Mouse (Mus musculus) hindlimb bud, embryonic 11.5 days (tissue): Measurements from ENCODE around the gene Acy3.
A peak's percentile ranks its signal among the peaks of the same experiment; 100 is the strongest.
"Not testable (repeated sequence)": the region's sequence is repeated elsewhere in the genome, so short reads cannot be mapped to it uniquely, and the experiment has no call there.

Experiments used
- DNase-seq: peaks from one replicate; pipeline ENCODE4 v3.0.0-alpha.2; 2012; ENCODE audit warnings: low read depth, low spot score; ENCODE audit errors: extremely low spot score

Gene Acy3

DNA sequence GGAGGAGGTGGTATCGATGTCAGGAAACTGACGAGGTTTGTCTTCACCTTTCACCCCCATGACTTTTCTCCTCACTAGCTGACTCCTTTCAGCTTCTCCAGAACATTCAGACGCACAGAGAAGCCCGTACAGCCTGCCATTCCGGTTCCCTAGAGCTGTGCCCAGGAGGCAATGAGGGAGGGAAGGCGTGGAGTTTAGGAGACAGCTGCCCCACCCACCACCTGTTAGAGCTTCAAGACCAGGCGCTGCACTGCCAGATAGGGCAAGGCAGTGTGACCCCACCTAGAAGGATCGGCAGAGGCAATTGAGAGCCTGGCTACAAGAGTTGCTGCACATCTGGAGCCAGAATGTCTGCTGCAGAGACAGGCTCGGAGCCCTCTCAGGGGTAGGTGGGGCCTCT lies 14.1 kb upstream of the Acy3 start, which contains the start of gene Aldh3b2:
Gene Aldh3b2 (plus strand): TSS at position 100 of the 400 bp plus-strand sequence.
- DNase-seq: no peak

DNA sequence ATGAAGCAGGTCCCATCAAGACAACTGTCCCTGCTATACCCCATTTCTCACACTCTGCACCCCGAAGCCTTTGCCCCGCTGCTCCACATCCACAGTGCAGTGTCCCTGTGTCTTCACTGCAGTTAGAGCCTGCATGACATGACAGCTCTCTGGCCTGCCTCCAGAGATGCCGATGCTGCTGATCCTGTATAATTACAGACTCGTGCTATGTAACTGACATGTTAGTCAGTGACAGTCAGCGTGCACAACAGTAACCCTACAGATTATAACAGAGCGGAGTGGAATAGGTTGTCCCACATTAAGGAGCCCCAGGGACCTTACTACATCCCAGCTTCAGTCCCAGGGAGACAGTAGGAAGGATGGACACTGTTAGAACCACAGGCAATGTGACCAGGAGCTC lies 11.8 kb upstream of the Acy3 start:
- not testable (repeated sequence) for DNase-seq

DNA sequence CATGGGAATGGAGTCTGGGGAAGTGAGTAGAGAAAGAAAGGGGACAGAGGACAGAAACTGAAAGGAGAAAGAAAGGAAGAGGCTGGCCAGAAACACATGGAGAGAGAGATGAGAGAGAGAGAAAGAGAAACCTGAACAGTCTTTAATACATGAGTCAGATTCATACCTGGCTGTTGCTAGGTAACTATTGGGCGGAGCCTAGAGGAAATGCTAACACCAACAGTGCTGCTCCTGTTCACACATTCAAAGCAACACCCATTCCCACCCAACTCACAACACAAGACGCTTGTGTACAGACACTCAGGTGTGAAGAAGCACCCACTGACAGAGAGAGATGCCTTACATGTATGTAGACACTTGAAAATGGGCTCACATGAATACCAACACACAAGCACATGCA lies 10.5 kb upstream of the Acy3 start:
- DNase-seq: no peak

DNA sequence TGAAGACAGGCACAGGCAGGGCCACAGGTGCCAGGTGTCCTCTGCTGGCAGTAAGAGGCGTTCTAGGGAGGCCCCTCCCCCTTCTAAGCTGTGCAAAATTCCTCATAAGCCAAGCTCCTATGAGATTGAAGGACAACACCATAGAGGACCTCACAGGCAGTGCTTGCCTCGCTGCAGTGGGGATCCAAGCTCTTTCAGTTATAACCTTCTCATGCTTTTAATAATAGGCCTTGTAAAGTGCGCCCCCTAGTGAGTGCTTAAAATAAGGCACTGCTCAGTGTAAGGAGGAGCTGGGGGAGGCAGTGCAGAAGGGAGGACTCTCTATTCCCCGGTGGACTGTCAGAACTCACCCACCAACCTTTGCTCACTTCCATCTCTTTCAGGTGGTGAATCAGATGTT lies 6.1 kb upstream of the Acy3 start:
- peak; percentile 68 for DNase-seq

DNA sequence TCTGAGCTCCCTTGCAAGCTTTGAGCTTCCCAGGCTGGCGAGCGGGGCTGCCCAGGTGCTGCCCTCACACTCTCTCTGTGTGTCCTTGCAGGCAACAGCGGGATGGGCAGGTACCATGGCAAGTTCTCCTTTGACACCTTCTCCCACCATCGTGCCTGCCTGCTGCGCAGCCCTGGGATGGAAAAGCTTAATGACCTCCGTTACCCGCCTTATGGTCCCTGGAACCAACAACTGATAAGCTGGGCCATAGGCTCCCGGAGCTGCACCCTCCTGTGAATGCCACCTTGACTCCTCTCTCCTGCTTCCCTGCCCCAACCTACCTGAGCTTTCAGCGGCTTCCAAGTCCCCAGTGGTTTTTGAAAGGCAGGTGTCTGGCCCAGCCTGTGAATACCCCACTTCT lies 5.5 kb upstream of the Acy3 start:
- DNase-seq: no peak

DNA sequence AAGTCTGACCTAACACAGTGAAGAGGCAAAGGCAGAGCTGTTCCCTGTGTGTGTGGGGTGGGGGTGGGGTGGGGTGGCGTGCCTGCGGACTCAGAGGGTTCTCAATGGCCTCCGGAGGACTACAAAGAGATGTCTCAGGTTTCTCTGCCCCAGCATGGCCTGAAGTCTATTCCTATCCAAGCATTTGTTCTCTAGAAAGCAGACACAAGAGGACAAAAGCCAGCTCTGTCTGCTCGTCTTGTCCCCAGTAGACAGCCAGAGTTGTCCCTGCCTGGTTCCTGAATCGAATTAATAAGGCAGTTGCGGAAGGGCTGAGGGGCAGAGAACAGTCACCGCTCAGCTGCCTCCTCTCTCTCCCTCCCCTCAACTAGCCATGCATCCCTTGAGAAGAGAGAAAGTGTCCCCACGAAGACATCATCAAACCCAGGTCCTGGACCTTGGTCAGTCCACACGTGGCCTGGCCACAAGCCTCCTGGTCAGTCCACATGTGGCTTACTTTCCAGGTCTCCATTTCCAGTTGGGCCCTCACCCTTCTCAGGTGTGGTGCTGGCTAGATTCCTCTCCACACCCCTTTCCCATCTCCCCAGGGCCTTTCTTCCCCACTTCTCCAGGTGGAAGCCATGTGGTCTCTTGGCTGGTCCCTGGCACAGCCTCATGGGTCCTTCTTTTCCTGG lies 2.7 kb upstream of the Acy3 start:
- no peak for DNase-seq

DNA sequence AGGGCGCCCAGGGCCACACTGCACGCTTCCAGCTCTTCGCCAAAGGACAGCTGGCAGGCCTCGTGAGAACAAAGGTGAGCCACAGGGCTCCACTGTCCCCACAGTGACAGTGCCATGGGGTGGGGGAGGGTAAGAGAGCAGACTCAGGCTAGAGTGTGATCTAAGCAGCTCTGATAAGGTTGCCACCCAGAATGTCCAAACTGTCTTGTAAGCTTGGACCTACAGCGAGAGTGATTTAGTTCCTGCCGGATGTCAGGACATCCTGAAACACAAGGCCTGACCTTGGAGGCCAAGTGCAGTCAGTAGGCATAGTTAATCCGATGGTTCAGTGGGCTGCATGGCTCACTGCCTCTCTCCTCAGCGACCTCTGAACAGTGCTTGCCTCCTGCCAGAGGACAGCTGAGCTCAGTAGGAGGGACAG lies 1.1 kb upstream of the Acy3 start:
- no peak for DNase-seq

DNA sequence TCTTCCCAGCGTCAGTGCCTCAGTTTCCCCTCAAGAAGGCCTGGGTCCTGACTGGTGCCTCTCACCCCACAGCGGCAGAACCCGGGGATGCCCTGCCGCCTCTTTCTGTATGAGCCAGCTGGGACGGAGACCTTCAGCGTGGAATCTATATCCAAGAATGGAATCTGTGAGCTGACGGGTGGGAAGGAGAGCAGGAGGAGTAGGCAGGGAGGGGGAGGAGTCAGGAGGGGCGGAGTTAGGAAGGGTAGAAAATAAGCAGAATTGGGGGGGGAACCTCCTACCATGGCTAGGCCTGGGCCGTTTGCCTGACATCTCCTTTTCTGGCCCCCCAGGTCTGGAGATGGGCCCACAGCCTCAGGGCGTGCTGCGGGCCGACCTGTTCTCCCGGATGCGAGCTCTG lies 1.7 kb downstream of the Acy3 start:
- no peak for DNase-seq

DNA sequence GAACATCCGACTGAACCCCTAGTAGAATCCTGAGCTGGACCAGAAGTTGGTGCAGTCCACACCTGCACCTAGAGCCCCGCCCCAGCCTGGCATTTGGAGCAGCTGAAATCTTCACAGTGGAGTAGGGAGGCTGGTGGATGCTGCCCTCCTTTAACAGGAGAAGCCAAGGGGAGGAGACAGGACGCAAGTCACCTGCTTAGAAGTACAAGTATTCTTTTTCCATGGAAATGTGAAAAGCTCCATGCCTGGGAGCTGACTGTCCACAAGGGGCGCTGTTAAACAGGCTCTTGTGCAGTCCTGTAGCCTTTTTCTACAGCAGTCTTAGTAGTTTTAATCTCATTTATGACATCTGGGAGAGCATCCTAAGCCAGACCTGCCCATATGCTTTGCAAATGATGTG lies 2.4 kb downstream of the Acy3 start:
- no peak for DNase-seq

DNA sequence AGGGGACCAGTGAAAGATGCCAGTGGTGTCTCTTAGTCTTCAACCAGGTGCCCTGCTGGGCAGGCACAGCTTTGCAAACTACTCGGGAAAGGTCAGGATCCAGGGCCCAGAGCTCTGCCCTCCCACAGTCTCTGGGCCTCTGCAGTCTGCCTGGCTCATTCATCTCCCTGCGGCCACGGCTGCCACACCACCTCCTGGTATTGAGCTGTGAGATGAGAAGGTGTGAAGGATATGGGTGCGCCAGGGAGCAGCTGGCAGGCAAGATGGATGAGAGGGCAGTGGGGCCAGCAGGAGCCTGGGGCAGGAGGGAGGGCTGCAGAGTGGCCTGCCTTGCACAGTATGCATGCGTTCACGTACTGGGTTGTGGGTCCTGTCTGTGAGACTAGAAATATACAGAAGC lies 4.4 kb downstream of the Acy3 start:
- no peak for DNase-seq

DNA sequence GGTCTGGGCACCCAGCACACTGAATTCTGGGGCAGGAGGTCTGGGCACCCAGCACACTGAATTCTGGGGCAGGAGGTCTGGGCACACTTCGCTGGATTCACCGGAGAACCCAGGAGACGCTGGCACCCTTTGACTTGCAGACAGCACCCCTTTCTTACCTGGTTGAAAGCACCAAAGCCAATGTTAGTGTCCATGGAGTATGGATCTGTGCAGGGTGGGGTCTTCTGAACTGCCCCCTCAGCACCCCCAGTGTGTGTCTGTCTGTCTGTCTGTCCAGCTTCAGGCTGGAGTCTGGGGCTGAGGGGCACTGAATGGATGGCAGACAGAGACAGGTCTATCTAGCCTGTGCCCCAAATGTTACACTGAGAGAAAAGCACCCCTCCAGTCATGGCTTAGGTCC lies 5.2 kb downstream of the Acy3 start:
- DNase-seq: no peak

DNA sequence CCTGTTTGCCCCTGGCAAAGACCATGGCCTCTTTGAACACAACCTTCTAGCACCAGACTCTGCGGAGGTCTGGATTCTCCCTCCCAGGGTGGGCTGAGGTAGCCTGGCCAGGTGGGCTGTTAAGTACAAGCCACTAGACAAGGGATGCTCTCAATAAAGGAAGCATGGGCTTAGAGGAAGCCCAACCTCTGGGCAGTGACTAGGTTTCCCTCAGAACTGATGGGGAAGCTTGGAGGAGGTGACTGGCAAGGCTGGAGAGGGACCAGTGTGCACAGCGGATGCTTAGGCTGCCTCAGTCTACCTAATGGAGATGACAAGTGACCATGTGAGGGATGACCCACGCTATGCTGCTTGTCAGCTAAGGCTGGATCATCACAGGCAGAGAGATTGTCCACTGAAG lies 5.6 kb downstream of the Acy3 start:
- DNase-seq: no peak

DNA sequence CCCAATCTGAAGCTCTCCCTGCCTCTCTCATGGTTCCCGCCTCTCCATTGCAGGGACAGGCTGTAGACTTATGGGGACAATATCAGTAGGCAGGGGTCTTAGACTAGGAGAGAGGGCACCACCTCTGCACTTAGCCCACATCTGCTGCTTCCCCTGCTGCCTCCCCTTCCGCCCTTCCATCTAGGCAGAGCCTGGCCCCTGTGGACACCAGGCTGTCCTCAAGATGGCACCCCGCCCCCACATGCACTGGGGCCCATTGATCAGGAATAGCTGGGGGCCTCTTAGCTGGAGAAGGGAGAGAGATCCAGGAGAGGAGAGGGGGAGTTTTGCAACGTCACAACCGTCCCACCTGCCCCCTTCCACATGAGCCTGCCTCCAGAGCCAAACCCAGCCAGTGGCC lies 6.0 kb downstream of the Acy3 start, which contains the start of gene Tbx10:
Gene Tbx10 (plus strand): TSS at position 337 of the 400 bp plus-strand sequence.
- DNase-seq: no peak

DNA sequence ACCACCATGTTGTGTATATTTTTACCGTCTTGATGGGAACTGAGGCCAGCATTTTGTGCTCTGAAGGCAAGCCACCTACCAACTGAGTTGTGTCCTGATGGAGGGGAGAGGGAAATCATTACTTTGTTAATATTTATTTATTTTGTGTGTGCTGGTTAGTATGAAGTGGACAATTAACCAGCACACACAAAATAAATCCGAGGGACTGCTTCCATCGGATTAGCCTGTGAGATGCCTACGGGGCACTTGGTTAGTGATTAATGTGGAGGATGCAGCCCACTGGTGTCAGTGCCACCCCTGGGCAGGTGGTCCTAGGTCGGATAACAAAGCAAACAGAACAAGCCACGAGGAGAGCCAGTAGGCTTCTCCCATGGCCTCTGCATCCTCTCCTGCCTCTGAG lies 8.6 kb downstream of the Acy3 start:
- DNase-seq: no peak

DNA sequence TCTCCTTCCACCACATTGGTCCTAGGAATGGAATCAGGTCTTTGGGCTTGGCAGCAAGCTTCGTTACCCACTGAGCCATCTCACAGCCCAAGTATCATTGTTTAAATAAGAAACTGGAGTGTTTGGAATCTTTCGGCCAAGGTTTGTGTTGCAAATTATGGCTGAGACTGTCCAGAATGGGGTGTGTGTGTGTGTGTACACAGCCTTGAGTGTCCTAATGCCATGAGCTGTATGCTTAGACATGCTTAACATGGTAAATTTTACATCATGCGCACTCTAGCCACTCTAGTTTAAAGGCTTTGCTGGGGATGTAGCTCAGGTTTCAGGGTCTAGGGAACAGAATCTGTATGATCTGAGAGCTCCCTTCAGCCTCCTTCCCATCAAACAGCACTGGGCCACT lies 9.1 kb downstream of the Acy3 start:
- DNase-seq: no peak

DNA sequence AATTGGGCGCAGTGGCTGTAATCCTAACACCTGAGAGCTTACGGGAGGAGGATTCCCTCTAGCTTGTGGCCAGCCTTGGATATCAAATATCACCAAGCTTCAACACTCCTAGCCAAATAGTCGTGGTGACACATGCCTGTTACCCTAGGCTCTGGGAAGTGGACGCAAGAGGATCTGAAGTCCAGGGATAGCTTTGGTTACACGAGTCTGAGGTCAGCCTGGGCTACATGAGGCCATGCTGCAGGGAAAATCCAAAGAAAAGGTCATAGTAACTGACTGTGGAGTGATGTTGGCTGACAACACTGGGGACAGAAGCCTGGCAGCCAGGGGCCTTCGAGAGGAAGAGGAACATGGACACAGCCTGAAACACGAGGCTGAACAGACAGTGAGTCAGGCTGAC lies 9.7 kb downstream of the Acy3 start:
- no peak for DNase-seq

DNA sequence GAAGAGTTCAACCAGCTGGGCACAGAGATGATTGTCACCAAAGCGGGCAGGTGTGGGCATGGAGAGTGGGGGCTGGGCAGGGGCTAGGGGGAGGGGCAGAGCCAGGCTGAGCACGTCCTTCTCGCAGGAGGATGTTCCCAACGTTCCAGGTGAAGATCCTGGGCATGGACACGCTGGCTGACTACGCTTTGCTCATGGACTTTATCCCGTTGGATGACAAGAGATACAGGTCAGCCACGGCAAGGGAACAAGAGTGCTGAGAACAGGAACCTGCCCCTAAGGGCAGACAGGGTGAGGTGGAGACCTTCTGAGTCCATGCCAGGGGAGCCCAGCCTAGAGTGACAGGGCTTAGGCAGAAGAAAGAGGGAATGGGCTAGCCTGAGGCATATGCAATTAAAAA lies 10.4 kb downstream of the Acy3 start:
- DNase-seq: no peak

DNA sequence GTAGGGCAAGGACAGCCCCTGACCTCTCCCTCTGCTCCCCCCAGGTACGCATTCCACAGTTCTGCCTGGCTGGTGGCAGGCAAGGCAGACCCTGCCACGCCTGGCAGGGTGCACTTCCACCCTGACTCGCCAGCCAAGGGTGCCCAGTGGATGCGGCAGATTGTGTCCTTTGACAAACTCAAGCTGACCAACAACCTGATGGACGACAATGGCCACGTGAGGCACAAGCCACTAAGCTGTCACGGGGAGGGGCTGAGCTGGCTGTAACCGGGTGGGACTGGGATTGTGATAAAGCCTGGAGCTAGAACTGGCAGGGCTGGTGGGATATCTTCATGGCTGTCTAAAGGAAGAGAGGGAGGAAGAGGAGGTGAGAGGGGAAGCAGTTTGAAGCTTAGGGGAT lies 10.9 kb downstream of the Acy3 start:
- no peak for DNase-seq

DNA sequence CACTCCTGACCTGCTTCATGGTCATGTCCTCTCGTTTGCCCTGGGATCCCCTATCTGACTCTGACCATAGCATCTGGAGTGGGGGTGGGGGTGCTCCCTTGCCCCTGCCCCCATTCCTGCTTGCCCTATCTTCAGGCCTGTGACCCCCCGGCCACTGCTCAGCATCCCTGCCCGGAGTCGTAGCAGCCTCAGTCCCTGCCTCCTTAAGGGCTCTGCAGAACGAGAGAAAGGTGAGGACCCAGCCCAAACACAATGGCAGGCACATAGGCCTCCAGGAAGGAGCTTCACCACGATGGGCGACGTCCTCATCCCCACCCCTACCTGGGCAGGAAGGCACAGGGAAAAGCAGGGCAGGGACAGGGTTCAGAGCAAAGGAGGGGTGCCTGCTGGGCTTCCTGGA lies 12.0 kb downstream of the Acy3 start:
- no peak for DNase-seq

DNA sequence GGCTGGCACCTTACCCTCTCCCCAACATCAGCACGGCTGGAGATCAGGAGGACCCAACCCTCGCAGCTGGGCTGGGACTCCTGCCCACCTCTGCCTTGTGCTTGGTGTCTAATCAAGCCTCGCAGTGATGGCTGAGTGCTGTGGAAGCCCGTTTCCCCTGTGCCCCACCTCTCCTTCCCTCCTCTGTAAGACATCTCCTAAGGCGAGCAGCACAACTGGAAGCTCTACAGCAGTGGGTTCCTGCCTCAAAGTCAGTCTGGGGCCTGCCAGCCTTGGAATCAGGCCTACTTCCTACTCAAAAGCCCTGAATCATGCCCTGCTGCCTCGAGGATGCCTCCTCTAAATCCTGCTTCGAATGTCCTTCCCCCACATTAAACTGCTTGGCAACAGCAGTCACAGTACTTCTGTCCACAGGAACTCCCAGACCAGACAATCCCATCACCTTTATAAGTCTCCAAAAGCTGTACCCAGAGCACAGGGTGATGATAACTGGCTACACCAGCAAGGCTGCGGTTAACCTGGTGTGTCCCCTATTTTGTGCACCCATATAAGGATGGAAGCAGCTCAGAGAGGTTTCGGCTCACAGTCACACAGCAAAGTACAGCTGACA lies 12.9 kb downstream of the Acy3 start:
- DNase-seq: no peak

DNA sequence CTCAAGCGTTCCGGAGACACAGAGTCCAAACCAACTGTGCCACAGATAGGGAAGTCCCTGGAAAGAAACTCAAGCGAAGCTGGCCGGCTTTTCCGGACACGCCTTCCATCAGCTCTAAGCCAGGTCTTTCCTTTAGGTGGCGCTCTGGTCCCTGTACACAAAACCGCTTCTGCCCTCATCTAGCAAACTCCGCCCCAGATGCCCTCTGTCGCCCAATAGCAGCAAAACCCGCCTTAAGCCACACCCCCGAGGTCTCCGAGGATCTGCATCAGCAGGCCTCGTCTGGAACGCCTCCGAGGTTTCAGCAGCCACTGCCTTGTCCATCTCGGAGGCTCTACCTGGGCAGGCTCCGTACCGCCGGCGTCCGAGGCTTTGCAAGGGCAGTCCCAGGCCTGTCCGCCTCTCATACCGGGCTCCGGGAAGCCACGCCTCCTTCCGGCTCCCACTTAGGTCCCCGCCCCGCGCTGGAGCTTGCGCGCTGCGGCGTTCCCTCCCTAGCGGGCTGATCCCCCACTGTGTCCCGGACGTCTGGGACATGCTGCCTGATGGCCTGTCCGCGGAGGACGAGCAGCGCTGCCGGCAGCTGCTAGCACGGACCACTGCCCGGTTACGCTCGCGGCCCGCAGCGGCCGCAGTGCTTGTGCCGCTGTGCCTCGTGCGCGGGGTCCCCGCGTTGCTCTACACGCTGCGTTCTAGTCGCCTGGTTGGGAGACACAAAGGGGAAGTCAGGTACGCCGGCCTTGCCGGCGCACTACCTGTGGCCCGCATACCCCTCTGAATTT lies 13.9 kb downstream of the Acy3 start, which contains the start of the genes Nudt8 and Gm49405:
Gene Nudt8 (plus strand): TSS at position 462 of the 782 bp plus-strand sequence.
Gene Gm49405 (plus strand): TSS at position 508 of the 782 bp plus-strand sequence.
- peak; percentile 97 for DNase-seq

DNA sequence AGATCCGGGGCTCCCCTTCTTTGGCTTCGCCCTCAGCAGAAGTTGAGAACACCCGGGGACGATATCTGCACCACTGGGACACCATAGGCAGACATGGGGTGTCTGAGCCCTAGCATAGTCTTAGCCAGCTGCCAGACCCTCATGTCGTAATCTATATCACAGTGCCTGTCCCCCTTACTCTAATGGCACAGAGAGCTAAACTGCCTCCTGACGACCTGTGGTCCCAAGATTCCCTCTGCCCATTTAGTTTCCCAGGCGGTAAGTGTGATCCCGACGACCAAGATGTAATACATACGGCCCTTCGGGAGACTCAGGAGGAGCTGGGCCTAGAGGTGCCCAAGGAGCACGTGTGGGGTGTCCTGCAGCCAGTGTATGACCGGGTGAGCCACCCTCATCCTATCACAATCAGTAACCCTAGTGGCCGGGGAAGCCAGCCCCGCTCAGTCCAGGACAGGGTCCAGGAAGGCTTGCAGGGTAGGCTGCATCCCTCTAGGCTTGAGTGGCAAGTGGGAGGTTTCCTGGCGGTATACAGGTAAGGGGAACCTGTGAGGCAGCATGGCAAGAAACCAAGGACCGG lies 14.7 kb downstream of the Acy3 start:
- no peak for DNase-seq
